Mouse (Mus musculus) spleen, embryonic (tissue): Measurements from ENCODE around the gene Vps13d.

Source experiments
- CTCF ChIA-PET: fragments of 350-600 bp; sonication (Branson Sonifier 250); formaldehyde crosslinking; loops from one replicate; lab custom pipeline; 2022; lab: Charles Lee

Gene Vps13d

GRCm38 (mm10) chr4:145013760-145014631 lies 180.8 kb downstream of the Vps13d start:
- CTCF ChIA-PET, result no interaction called here

GRCm38 (mm10) chr4:145013187-145013586 lies 181.6 kb downstream of the Vps13d start:
- CTCF ChIA-PET, result no interaction called here

GRCm38 (mm10) chr4:145011156-145011555 lies 183.6 kb downstream of the Vps13d start:
- CTCF ChIA-PET, result no interaction called here

- CTCF ChIA-PET, result no interaction called here
Measured at GRCm38 (mm10) chr4:145009934-145010333, 184.9 kb downstream of the Vps13d start.

DNA sequence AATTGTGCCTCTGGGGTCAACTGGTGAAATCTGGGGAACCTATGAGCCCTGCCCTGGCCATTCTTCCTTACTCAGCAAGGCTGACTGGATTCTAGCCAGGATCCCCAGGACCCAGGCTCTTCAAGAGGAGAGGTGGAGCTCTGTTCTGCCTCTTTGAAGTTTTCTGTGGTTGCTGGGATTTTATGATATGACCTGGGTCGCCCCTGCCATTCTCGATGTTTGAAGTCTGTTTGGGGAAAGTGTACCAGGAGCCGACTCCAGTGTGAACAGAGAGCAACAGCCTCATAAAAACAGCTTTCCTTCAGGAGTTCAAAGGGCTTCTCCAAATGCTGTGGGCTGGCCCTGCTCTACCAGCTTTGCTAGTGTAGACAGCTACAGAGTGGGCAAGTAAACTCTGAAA lies 185.4 kb downstream of the Vps13d start:
- CTCF ChIA-PET, result no interaction called here

DNA sequence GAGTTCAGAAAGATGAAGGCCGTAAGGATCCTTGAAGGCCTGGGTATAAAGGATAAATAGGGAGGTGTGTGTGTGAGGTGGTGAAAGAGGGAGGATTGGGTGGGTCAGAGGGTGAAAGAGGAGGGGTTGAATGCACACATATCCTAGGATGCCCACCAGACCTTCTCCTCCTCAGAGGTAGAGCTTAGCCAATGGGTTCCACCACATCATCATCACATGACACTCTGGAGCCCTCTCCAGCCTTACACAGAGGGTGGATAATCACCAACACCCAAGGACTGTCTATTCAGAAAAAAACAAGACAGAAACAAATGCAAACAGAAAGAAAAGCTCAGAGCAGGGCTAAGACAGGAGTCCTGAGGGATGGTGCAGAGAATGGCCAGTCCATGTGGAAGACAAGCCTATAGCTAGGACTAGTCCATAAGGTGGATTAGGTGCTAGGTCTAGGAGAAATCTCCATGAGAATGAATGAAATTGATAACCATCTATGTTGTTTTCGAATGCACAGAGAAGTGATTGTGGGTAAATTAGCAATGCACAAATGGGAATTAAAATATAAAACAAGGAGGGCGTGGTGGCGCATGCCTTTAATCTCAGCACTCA lies 188.8 kb downstream of the Vps13d start:
- CTCF ChIA-PET, result interaction anchor here (0.6 kb wide), 1 partner anchor 295 kb away, joined by 9 read pairs; no protein-coding TSS in a partner anchor

DNA sequence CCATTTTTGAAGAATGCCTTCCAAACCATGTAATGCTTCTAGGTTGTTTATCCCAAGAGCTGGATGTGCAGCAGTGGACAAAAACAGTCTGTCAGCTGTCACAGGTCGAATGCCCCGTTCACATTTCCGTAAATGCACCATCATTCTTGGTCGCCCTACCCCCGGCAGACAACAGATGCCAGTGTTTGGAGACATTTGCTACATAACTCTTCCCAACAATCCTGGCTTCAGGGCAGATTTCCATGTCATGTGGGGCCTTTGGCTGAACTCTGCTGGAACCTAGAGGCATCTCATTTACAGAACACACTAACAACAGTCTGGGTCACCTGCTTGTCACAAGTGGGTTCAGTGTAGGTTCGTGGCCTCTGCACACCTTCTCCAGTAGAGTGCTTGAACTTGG lies 190.6 kb downstream of the Vps13d start:
- CTCF ChIA-PET, result no interaction called here

GRCm38 (mm10) chr4:145002733-145003132 lies 192.1 kb downstream of the Vps13d start:
- CTCF ChIA-PET, result no interaction called here

DNA sequence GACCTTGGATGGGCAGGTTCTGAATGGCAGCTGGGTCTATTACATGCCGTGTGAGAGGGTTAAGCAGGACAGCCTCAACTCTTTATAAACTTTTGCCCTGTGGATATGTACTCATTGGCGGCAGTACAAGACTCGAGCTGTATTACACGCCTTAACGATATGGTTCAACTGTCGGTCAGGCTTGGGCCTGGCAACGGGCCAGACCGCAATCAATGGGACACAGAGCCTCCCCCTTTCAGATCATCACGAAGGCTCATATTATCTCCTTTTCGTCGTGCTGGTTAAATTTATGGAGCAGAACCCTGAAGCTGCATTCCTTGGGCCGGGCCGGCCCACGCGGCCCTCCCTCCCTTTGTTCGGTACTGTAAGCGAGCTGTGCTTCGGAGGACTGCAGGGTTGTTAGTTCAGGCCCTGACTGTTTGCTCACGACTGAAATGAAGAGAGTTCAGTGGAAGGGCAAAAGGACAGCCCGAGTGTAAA lies 194.9 kb downstream of the Vps13d start:
- CTCF ChIA-PET, result no interaction called here

GRCm38 (mm10) chr4:144999572-144999880 lies 195.3 kb downstream of the Vps13d start:
- CTCF ChIA-PET, result interaction anchor here (0.6 kb wide), 1 partner anchor 52 kb away, joined by 8 read pairs; no protein-coding TSS in a partner anchor

GRCm38 (mm10) chr4:144998808-144999571 lies 195.8 kb downstream of the Vps13d start:
- CTCF ChIA-PET, result interaction anchor here (0.6 kb wide), 1 partner anchor 52 kb away, joined by 8 read pairs; no protein-coding TSS in a partner anchor

- CTCF ChIA-PET, result no interaction called here
Measured at GRCm38 (mm10) chr4:144997887-144998658, 196.7 kb downstream of the Vps13d start.

GRCm38 (mm10) chr4:144996996-144997820 lies 197.6 kb downstream of the Vps13d start:
- CTCF ChIA-PET, result no interaction called here

GRCm38 (mm10) chr4:144995826-144996225 lies 199.0 kb downstream of the Vps13d start:
- CTCF ChIA-PET, result no interaction called here

DNA sequence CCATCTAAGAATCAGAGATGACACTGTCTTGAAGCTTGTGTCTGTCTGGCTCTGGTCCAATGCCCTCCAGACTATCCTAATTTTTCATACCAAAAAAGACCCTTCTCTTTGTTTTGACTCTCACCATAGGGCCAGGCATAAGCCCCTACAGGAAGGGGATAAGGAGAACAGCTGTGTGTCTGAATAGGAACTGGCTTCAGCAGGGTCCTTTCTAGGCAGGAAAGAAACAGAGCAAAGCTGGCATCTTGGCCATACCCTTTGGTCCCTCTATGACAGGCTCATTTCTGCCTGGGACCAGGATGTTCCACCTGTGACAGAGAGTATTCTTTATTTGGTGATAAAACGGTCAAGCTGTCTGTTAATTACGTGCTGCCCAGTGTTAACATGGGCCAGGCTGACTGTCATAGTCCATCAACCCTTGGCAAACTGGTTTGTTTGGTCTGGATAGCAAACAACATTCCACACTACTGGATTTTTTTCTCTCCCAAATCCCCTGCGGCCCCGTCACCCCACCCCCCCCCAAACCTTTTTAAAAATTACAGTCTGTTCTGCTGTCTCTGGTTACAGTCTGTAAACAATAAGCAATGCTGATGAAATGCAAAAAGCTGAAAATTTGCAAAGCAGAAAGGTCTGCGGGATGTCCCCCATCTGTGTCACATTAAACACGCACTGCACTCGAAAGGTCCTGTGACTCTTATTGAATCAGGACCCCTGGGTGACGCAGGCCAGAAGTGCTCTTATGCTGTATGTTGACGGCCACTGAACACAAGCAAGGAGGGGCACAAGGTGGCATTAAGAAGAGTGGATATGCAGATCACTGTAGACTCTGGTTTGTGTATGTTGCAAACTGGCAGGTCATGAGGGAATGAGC lies 201.5 kb downstream of the Vps13d start:
- CTCF ChIA-PET, result no interaction called here

- CTCF ChIA-PET, result no interaction called here
Measured at GRCm38 (mm10) chr4:144992413-144992812, 202.4 kb downstream of the Vps13d start.

- CTCF ChIA-PET, result no interaction called here
Measured at GRCm38 (mm10) chr4:144988443-144989206, 206.2 kb downstream of the Vps13d start.

DNA sequence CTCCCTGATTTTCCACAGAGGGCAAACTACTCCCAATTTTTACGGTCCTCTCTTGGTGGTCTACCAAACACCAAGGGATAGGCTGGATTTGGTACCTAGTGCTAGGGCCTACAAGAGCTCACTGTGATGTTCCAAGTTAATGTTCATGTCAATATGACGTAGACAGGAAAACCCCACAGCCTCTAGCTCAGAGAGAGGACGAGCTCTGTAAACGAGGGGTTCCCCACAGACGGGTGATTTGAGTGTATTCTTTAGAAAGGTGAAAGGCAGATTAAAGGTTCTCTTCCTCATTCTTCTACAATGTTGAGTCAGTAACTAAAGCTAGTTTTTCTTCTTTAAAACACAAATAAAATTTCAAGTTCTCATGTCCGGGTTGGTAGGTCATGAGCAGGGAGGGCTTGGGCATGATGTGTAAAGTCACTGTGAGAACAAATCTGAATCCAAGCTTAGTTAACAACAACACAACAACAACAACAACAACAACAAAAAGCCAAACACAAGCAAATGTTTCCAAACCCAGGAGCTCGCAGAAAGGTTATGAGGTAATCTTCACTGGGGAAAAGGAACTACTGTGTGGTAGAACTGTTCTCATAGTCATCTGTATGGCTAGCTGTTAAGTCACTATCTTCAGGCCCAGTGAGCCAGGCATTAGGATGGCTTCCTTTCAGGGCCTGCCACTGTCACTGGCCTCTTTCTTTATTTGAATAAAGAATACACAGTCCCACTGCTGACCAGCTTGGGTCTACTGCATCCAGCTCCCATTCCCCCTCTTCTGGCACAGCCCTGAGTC lies 208.6 kb downstream of the Vps13d start:
- CTCF ChIA-PET, result no interaction called here
